Mouse (Mus musculus) spleen, embryonic (tissue): ENCODE data around the gene Col25a1.

Source experiments
- CTCF ChIA-PET: fragments of 350-600 bp; sonication (Branson Sonifier 250); formaldehyde crosslinking; loops from one replicate; lab custom pipeline; 2022; lab: Charles Lee

The Col25a1 gene

GRCm38 (mm10) chr3:130131201-130131600, at the start of gene Col25a1:
Gene Col25a1 (plus strand): TSS chr3:130131501.
- CTCF ChIA-PET, result no interaction called here

- CTCF ChIA-PET, result interaction anchor here (0.7 kb wide), 1 partner anchor 261 kb away, joined by 5 read pairs; the partner anchor contains the start of gene Rrh
Measured at GRCm38 (mm10) chr3:130083312-130083711, 48.0 kb upstream of the Col25a1 start.

GRCm38 (mm10) chr3:130086372-130087080, 44.8 kb upstream of the Col25a1 start:
- CTCF ChIA-PET, result no interaction called here

- CTCF ChIA-PET, result no interaction called here
Measured at GRCm38 (mm10) chr3:130087466-130087865, 43.8 kb upstream of the Col25a1 start.

DNA sequence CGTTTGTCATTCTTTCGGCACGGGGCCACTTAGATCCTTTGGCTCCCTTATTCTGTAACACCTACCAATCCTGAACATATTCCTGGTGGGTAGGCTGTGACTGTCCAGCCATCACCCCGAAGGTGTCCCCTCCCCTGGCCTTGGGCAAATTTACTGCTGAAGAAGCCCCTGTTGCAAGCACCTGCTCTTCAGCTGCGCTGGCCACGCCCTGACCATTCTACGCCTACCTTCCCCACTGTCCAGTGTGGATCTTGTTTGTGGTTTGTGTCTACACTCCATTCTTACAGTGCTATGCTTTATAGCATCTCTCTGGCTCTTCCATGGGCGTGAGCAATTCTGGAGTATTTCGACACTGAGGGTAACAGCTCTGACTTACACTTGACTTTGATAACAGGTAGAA, 42.6 kb upstream of the Col25a1 start:
- CTCF ChIA-PET, result no interaction called here

DNA sequence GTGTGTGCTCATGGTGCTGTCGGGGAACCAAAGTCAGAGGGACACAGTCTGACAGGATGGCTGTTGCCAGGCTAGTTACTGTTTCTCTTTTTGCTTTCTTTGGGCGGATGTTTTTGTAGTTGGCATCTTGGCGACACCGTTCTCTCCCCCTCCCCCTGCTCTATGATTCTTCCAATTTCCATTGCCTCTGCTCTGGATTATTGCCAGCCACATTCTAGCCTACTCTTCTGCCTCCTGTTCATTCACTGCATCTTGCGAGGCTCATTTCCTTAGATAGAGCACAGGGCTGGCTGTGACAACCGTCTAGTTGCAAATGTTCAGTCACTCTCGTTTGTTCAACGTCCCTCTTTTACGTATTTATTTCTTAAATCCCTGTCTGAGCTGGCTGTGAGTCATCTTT, 40.8 kb upstream of the Col25a1 start:
- CTCF ChIA-PET, result no interaction called here

DNA sequence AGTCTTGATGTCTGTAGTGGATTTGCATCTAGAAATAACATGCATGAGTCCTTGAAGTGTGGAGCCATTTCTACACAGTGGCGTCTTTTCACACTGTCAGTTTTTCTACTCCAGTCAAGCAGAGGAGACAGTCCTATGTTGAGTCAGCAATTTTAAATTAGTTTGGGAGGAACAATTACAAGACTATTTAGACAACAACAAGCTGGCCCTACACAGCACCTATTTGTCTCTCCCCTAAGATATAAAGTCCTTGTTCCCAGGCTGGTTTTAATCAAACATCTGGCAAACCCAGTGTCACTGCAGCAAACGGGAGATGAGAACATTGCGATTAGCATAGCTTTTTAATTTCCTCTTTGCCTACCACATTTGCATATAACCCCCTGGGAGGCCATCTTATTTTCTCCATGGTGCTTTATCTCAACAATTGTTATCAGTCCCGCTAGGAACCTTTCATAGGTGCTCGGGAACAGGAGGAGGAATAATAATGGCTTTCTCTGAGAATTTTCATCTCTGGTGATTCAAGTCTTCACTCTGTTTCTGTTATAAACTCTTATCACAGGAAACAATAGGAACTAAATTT, 37.1 kb upstream of the Col25a1 start:
- CTCF ChIA-PET, result no interaction called here

- CTCF ChIA-PET, result no interaction called here
Measured at GRCm38 (mm10) chr3:130095160-130095781, 36.0 kb upstream of the Col25a1 start.

GRCm38 (mm10) chr3:130103486-130103885, 27.8 kb upstream of the Col25a1 start:
- CTCF ChIA-PET, result interaction anchor here (0.6 kb wide), 1 partner anchor 51 kb away, joined by 3 read pairs; no protein-coding TSS in a partner anchor

GRCm38 (mm10) chr3:130104471-130104870, 26.8 kb upstream of the Col25a1 start:
- CTCF ChIA-PET, result no interaction called here

DNA sequence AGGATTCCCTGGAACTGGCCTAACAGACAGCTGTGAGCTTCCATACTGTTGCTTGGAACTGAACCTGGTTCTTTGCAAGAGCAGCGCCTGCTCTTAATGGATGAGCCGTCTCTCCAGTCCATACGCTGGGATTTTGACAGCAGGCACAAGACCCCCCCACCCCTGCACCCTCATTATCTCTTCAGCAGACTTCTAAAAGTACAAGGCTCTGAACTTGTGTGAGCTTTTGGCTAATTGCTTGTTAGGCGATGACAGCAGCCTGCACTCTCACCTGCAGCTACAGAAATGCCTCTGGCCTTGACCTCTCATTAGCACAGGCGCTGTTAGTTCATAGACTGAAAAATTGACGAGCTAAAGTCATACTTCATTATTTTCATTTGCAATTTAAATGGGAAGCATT, 14.4 kb upstream of the Col25a1 start:
- CTCF ChIA-PET, result no interaction called here

DNA sequence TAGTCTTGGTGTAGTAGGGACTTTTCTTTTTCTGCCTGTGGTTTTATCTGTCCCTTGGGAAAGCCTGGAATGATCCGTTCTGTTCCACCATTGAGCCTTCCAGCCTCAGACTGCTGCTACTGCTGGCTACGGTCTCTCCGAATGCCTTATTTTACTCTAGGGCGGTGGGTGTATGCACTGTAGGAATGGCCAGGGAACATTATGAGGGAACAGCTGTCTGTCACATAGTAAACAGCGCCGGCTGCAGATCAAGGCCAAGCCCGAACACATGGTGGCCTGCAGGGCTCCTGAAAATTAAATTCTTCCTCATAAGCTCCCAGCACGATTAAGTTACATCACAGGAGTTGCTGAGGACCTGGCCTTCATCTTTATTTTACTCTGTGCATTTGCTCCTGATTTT, 3.5 kb upstream of the Col25a1 start:
- CTCF ChIA-PET, result no interaction called here

- CTCF ChIA-PET, result no interaction called here
Measured at GRCm38 (mm10) chr3:130128564-130128963, 2.7 kb upstream of the Col25a1 start.

DNA sequence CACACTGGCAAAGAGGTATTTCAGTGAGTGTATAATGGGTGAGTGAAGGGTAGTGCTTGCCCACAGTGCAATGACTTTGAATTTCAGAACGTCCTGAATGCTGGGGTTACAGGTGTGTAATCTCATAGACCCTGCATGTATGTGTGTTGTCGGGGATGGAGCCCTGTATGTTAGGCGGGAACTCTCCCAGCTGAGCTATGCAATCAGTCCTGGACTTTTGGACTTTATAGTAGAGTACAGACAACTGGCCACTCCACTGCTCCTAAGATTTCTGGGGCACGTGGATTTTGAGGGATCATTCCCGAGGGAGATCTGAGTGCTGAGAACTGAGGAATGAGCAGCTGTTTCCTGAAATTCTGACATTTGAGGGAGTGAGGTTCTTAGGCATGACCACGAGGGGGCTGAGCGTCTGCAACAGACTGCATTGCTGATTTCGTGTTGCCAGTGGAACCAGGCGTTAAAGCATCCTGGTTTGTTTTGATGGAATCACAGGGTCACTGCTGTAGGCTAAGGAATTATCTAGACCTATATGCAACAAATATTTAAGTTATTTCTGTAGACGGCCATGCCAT, 1.6 kb upstream of the Col25a1 start:
- CTCF ChIA-PET, result no interaction called here

- CTCF ChIA-PET, result no interaction called here
Measured at GRCm38 (mm10) chr3:130137204-130137603, 5.9 kb downstream of the Col25a1 start.

- CTCF ChIA-PET, result no interaction called here
Measured at GRCm38 (mm10) chr3:130137640-130138039, 6.3 kb downstream of the Col25a1 start.

GRCm38 (mm10) chr3:130145874-130146273, 14.6 kb downstream of the Col25a1 start:
- CTCF ChIA-PET, result no interaction called here

DNA sequence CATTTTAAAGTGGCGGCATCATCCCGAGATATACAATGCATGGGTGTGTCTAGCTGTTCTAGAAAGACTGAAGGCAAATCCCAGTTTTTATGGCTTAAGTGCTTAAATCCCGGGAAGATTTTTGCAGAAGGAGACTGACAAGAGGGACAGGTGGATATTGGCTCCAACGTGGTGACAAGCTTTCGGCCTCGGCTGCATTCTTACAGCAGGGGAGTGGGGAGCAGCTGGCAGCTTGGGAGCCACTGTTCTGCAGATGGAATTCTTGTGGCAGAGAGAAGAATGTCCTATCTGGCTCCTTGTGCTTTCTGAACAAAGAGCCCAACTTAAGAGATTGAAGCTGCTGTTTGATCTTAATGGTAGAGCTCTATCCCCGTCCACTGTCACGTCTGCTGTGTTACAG, 16.5 kb downstream of the Col25a1 start:
- CTCF ChIA-PET, result no interaction called here

DNA sequence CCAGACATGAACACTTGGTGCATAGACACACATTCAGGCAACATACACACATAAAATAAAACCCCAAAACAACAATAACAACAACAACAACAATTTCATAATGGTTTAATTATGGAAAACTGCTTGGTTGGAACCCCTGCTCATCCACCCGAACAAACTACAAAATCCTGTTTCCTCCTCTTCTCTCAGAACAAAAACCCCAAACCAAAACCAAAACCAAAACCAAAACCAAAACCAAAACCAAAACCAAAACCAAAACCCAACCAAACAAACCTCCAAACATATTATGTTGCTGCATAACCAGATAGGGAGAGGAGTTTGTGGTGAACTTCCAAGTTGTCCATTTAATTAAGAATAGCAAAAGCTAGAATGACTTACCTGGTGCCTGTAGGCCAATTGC, 17.9 kb downstream of the Col25a1 start:
- CTCF ChIA-PET, result no interaction called here

- CTCF ChIA-PET, result no interaction called here
Measured at GRCm38 (mm10) chr3:130153117-130153516, 21.8 kb downstream of the Col25a1 start.

- CTCF ChIA-PET, result no interaction called here
Measured at GRCm38 (mm10) chr3:130157551-130157950, 26.2 kb downstream of the Col25a1 start.

DNA sequence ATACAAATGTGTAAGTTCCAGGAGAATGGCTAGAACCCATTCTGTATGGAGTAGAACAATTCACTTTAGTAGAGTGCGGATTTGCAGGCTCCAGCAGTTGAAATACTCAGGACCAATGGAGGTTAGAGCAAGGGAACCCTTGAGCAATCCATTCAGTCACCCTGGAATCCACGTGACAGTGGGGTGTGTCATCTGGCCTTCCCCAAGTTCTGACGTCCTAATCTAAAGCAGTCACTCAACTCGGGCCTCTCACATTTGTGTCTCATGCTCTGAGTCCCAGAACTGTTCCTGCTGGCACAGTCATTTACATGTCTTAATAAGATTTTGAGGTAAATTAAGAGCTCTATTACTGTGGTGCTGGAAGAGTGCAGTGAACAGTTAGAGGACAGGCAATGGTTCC, 28.6 kb downstream of the Col25a1 start:
- CTCF ChIA-PET, result no interaction called here

GRCm38 (mm10) chr3:130160902-130161301, 29.6 kb downstream of the Col25a1 start:
- CTCF ChIA-PET, result no interaction called here
